Mouse (Mus musculus): Measurements from ENCODE around the gene Ddx39.

The Ddx39 gene

GRCm38 (mm10) chr8:83771791-83772190 lies 56.8 kb downstream of the Ddx39 start:
- no peak for DNase-seq

GRCm38 (mm10) chr8:83772701-83773451 lies 57.9 kb downstream of the Ddx39 start:
- DNase-seq = peak; percentile 49 to 70

DNA sequence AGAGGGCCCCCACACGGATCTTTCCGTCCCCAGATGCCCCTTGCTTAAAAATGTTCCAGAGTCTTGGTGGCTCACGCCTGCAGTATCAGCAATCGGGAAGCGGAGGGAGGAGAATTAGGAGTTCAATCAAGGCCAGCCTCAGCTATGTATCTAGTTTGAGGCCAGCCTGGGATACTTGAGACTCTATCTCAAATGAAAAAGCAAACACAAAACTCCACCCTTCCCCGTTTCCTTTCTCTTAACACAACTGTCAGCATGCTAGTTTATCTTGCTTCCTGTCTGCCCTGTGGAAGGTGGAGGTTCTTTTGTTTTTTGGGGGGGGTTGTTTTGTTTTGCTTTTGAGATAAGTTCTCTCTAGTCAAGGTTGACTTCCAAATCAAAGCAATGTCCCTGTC lies 58.5 kb downstream of the Ddx39 start:
- DNase-seq = no peak

- DNase-seq = no peak
These were observed 59.2 kb downstream of the Ddx39 start for GRCm38 (mm10) chr8:83774221-83774620.
